Mouse (Mus musculus) ES-Bruce4 (cell line): ENCODE data around the gene Ddc.

Experiments used
- CTCF ChIP-seq: IDR thresholded peaks from one replicate; pipeline ENCODE4 v1.8.1; 2011; ENCODE audit warnings: low read depth, low read length
- EP300 ChIP-seq: IDR thresholded peaks from 2 replicates; pipeline ENCODE4 v1.6.1; 2011; ENCODE audit warnings: low read depth, low read length; ENCODE audit not compliant: insufficient read depth
- POLR2A ChIP-seq: IDR thresholded peaks from one replicate; pipeline ENCODE4 v1.8.1; 2011; ENCODE audit warnings: low read length; ENCODE audit not compliant: insufficient read depth

DNA sequence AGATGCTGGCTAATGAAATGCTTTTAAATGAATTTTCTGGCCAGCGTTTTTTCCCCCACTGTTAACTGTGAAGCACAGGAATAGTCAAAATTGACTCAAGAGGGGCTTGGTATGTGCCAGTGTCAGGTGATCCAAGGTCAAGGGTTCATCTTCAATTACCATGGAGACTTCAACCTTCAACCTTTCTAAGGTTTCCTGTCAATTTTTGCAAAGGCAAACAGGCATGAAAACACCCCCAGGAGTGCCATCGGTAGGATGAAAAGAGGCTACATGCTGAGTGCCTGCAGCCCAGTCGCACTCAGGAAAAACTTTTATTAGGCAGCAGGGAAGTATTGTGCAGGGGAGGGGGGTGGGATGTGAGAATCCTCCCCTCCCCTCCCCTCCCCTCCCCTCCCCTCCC is 12.0 kb downstream of the Ddc start:
- no peak for TF ChIP-seq CTCF
- 0 out of 2 replicates have a peak, but pooled peaks have one; percentile 10 for TF ChIP-seq EP300
- TF ChIP-seq POLR2A, result no peak
